ENCODE assay signal across 8 mouse cellular contexts in the genomic region with DNA sequence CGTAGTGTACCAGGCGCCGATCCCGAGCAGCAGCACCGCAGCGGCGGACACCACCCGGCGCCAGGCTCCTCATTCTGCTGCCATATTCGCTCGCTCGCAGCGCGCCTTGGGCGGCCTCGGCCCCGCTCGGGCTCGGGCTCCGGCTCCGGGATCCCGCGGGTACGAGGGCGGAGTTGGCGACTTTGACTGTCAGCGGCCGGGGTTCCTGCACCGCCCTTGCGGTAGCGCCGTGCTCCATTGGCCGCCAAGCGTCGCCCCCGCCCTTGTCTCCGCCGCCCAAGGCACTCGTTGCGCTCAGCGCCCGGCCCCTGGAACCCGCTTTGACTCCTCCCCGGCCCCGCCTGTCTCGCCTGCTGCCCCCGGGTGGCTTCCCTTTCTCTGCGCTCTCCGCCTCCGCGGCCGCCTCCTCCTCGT. TPM values are rescaled to one million over a fixed set of nuclear protein-coding genes. Genes with fewer than 3 reads are reported as not detected.
DNase-seq lines count a peak whose midpoint lies in the region; ATAC-seq and TF ChIP-seq lines count a peak whose summit lies in the region.

TSS of gene Gfod1 (minus strand) at position 155 of the 414 bp plus-strand sequence.

- peak within 1 kb of the TSS; percentile 92 for H3K4me3 ChIP-seq in E14TG2a.4 (replicated peaks; ENCODE audit: low read length)
- H3K4me3 ChIP-seq in forebrain, embryonic 14.5 days (ENCODE audit: low read depth, low read length), result peak within 1 kb of the TSS; percentile 72
- peak within 1 kb of the TSS; percentile 80 for H3K4me3 ChIP-seq in neural tube, embryonic 15.5 days (replicated peaks)

- WGBS in forebrain, embryonic 14.5 days, result under 1% methylated on average over 53 of the region's 53 CpGs
- WGBS in neural tube, embryonic 15.5 days, result 1% methylated on average over 50 of the region's 53 CpGs

- peak within 1 kb of the TSS; percentile 95 for H3K4me2 ChIP-seq in forebrain, embryonic 14.5 days (ENCODE audit: low read length)
- peak within 1 kb of the TSS; percentile 79 for H3K4me2 ChIP-seq in neural tube, embryonic 15.5 days

- H3K27me3 ChIP-seq in E14TG2a.4 (ENCODE audit: insufficient read depth, low read length), result peaks cover 57% of the 10 kb centered on the region
- 0 out of 2 replicates have a peak, but pooled peaks cover 3% of the 10 kb centered on the region for H3K27me3 ChIP-seq in forebrain, embryonic 14.5 days (replicated peaks; ENCODE audit: control insufficient read depth, insufficient read depth, low read length)
- no peaks in the 10 kb centered on the region for H3K27me3 ChIP-seq in neural tube, embryonic 15.5 days (replicated peaks)

- DNase-seq in forebrain, embryonic 14.5 days (ENCODE audit: low spot score), result peak; percentile 95
- peak; percentile 97 to 98 for DNase-seq in heart, postnatal 14 days
- DNase-seq in layer of hippocampus, adult 11-12 months (ENCODE audit: low spot score), result peak; percentile 95
- DNase-seq in lung, adult 18-20 months, result peak; percentile 99
- DNase-seq in testis, postnatal 14 days (ENCODE audit: low spot score), result peak; percentile 84

- H3K9me3 ChIP-seq in E14TG2a.4 (ENCODE audit: low read length), result peaks cover under 1% of the 10 kb centered on the region; the same call in 1 of the 2 replicates
- no peaks in the 10 kb centered on the region for H3K9me3 ChIP-seq in forebrain, embryonic 14.5 days (replicated peaks; ENCODE audit: control insufficient read depth, low read length)
- H3K9me3 ChIP-seq in neural tube, embryonic 15.5 days (replicated peaks), result no peaks in the 10 kb centered on the region

- no peaks in the 10 kb centered on the region for H3K36me3 ChIP-seq in E14TG2a.4 (ENCODE audit: insufficient read depth, low read length)
- H3K36me3 ChIP-seq in forebrain, embryonic 14.5 days (ENCODE audit: control insufficient read depth, insufficient read depth, low read length), result no peaks in the 10 kb centered on the region
- no peaks in the 10 kb centered on the region for H3K36me3 ChIP-seq in neural tube, embryonic 15.5 days

- H3K9ac ChIP-seq in forebrain, embryonic 14.5 days (ENCODE audit: low read length), result peak within 1 kb of the TSS; percentile 82
- H3K9ac ChIP-seq in neural tube, embryonic 15.5 days (replicated peaks), result peak within 1 kb of the TSS; percentile 80

- peaks cover 57% of the 10 kb centered on the region for H3K4me1 ChIP-seq in E14TG2a.4 (replicated peaks; ENCODE audit: low read depth, low read length)
- peaks cover 20% of the 10 kb centered on the region for H3K4me1 ChIP-seq in forebrain, embryonic 14.5 days (ENCODE audit: control insufficient read depth, insufficient read depth, low read length)
- H3K4me1 ChIP-seq in neural tube, embryonic 15.5 days, result peaks cover 46% of the 10 kb centered on the region

- H3K27ac ChIP-seq in forebrain, embryonic 14.5 days (ENCODE audit: low read depth, low read length), result peak within 1 kb of the TSS; percentile 87
- H3K27ac ChIP-seq in neural tube, embryonic 15.5 days (replicated peaks), result peak within 1 kb of the TSS; percentile 90

- intact Hi-C loops in heart, postnatal 14 days (cut with DNase I), result loop anchor here (5.0 kb wide), 2 partner anchors 93 to 122 kb away; partner anchors contain the start of gene Nol7

- peak; percentile 85 for ATAC-seq in cerebellum, adult (ENCODE audit: insufficient number of reproducible peaks, low FRiP score, low TSS enrichment)
- ATAC-seq in forebrain, embryonic 14.5 days, result peak; percentile 95
- ATAC-seq in neural tube, embryonic 15.5 days (ENCODE audit: low FRiP score), result peak; percentile 94

- no peak for TF ChIP-seq CTCF in E14TG2a.4 (conservative IDR thresholded peaks at IDR 0.05; ENCODE audit: low read length)

RNA-seq across cellular contexts. Expression of gene Gfod1, which starts in this region (rescaled TPM):
- 2.4 and 2.7 TPM in 2 replicates for polyA plus RNA-seq in forebrain, embryonic 14.5 days (2014; fragmentation: Nextera tagmentation; extraction: Ambion mirVana)
- 10 to 100 TPM; 31.8 to 32.0 TPM for total RNA-seq in heart, postnatal 14 days (2021)
- polyA plus RNA-seq in neural tube, embryonic 15.5 days (2015; fragmentation: Nextera tagmentation; extraction: Ambion mirVana), result 1.9 and 2.7 TPM in 2 replicates

Comparison
In these comparisons a context has a peak if more than half of its experiments do, and no peak if none do; other contexts are left out.
1. Peak in every context shown above with its lines: DNase-seq, ATAC-seq, H3K4me3 ChIP-seq and H3K27ac ChIP-seq.